Mouse (Mus musculus) intestine, embryonic 14.5 days (tissue): ENCODE results near the gene Fam76b. TPM values are rescaled to one million over a fixed set of nuclear protein-coding genes. Genes with fewer than 3 reads are reported as not detected.

Experiments
- ATAC-seq: fragments of 200-750 bp; cut with Nextera tagmentation; replicated peaks from 2 replicates; pipeline ENCODE4 v1.8.0; 2017; ENCODE audit warnings: low read depth, moderate number of reproducible peaks, moderate TSS enrichment, moderate library complexity; ENCODE audit not compliant: low FRiP score, low TSS enrichment
- DNase-seq: peaks from one replicate; pipeline ENCODE4 v3.0.0-alpha.2; 2018; ENCODE audit warnings: low spot score
- H3K27ac ChIP-seq: fragments of 300-500 bp; sonication (generic); 2 replicates; pipeline ENCODE4 v1.5.1; 2014; ENCODE audit warnings: low read depth, mild to moderate bottlenecking, control low read depth
- H3K27me3 ChIP-seq: fragments of 300-500 bp; sonication (generic); replicated peaks from 2 replicates; pipeline ENCODE4 v1.6.1; 2014; ENCODE audit warnings: low read length, control low read depth; ENCODE audit not compliant: control insufficient read depth, insufficient read depth
- H3K36me3 ChIP-seq: fragments of 300-500 bp; sonication (generic); 2 replicates; pipeline ENCODE4 v1.6.1; 2014; ENCODE audit warnings: low read length, control low read depth; ENCODE audit not compliant: control insufficient read depth, insufficient read depth
- H3K4me1 ChIP-seq: fragments of 300-500 bp; sonication (generic); replicated peaks from 2 replicates; pipeline ENCODE4 v1.6.1; 2014; ENCODE audit warnings: low read length, control low read depth, mixed read lengths; ENCODE audit not compliant: control insufficient read depth, insufficient read depth
- H3K4me2 ChIP-seq: fragments of 300-500 bp; sonication (generic); 2 replicates; pipeline ENCODE4 v1.6.1; 2014; ENCODE audit warnings: low read length
- H3K4me3 ChIP-seq: fragments of 300-500 bp; sonication (generic); 2 replicates; pipeline ENCODE4 v1.5.1; 2014; ENCODE audit warnings: low read depth, low read length, control low read depth, mixed read lengths
- H3K9ac ChIP-seq: fragments of 300-500 bp; sonication (generic); 2 replicates; pipeline ENCODE4 v1.6.1; 2014; ENCODE audit warnings: mild to moderate bottlenecking, low read length
- H3K9me3 ChIP-seq: fragments of 300-500 bp; sonication (generic); 2 replicates; pipeline ENCODE4 v1.6.1; 2016; ENCODE audit warnings: low read length, control low read depth; ENCODE audit not compliant: control insufficient read depth
- WGBS: fragments of 180-500 bp; shearing (Covaris S2); extraction: QIAGEN DNeasy Blood & Tissue Kit; methylation state at CpG from one replicate; pipeline ENCODE4 v1.1.7; 2014; 5-methylcytosine and 5-hydroxymethylcytosine counted together
- polyA plus RNA-seq: library from polyadenylated mRNA; unstranded; fragments of >200 nt; fragmentation: Nextera tagmentation; extraction: Ambion mirVana; gene quantifications from 2 replicates; pipeline ENCODE4 v1.2.1, GENCODE M21; 2014

Fam76b gene
- polyA plus RNA-seq, 1 experiment from 2014 or later = 22.4 TPM

GRCm38 (mm10) chr9:13898510-13899305 is 71.2 kb downstream of the Fam76b start:
- Histone ChIP-seq H3K4me2 (no peak overlapping the region), H3K27ac (no peak overlapping the region), H3K36me3 (no peaks in the 10 kb centered on the region), H3K4me1 (no peaks in the 10 kb centered on the region), H3K27me3 (no peaks in the 10 kb centered on the region), H3K9ac (no peak overlapping the region), H3K9me3 (no peaks in the 10 kb centered on the region), H3K4me3 (no peak overlapping the region)
- 68% methylated on average over 19 of the region's 19 CpGs for WGBS
- ATAC-seq (no peak; the same call in 1 of the 2 replicates), DNase-seq (no peak)

- H3K9me3 ChIP-seq = no peaks in the 10 kb centered on the region
- H3K4me1 ChIP-seq = no peaks in the 10 kb centered on the region
- no peak overlapping the region for H3K4me2 ChIP-seq
- H3K36me3 ChIP-seq = no peaks in the 10 kb centered on the region
- 94% methylated on average over 3 of the region's 3 CpGs for WGBS
- no peaks in the 10 kb centered on the region for H3K27me3 ChIP-seq
- no peak for DNase-seq
- no peak overlapping the region for H3K4me3 ChIP-seq
- H3K27ac ChIP-seq = no peak overlapping the region
- no peak overlapping the region for H3K9ac ChIP-seq
- no peak for ATAC-seq
Observed at GRCm38 (mm10) chr9:13902030-13902429, 74.5 kb downstream of the Fam76b start.

- Histone ChIP-seq H3K27me3 (no peaks in the 10 kb centered on the region), H3K9me3 (no peaks in the 10 kb centered on the region), H3K4me1 (no peaks in the 10 kb centered on the region), H3K4me3 (no peak overlapping the region), H3K4me2 (no peak overlapping the region), H3K27ac (no peak overlapping the region), H3K36me3 (no peaks in the 10 kb centered on the region), H3K9ac (no peak overlapping the region)
- 86% methylated on average over 5 of the region's 5 CpGs for WGBS
- no peak for DNase-seq
- no peak for ATAC-seq
Observed at GRCm38 (mm10) chr9:13904091-13904779, 76.7 kb downstream of the Fam76b start.

Other genes with a start within 250 kb of the Fam76b start
- 78.8 and 86.5 TPM in 2 replicates for gene Mtmr2, start 79.3 kb upstream of the Fam76b start, polyA plus RNA-seq
- 56.1 and 60.8 TPM in 2 replicates for gene Cep57, start 609 bp upstream of the Fam76b start, polyA plus RNA-seq